Mouse (Mus musculus) neural tube, embryonic 15.5 days (tissue): ENCODE measurements at regions not wholly inside any gene's neighbourhood (a gene's known extent, or its start where the extent isn't known, plus 50 kb on each side); places are given as distances from the start of the nearest gene placed in this dataset.

Experiments used
- ATAC-seq: fragments of 200-750 bp; cut with Nextera tagmentation; 2 replicates; pipeline ENCODE4 v1.8.0; 2017; ENCODE audit warnings: mild to moderate bottlenecking, moderate TSS enrichment, moderate library complexity; ENCODE audit not compliant: low FRiP score
- H3K27ac ChIP-seq: fragments of 300-500 bp; sonication (generic); replicated peaks from 2 replicates; pipeline ENCODE4 v1.5.1; 2015; ENCODE audit warnings: mild to moderate bottlenecking, inconsistent platforms
- H3K27me3 ChIP-seq: fragments of 300-500 bp; sonication (generic); replicated peaks from 2 replicates; pipeline ENCODE4 v1.6.1; 2015; ENCODE audit warnings: inconsistent platforms
- H3K36me3 ChIP-seq: fragments of 300-500 bp; sonication (generic); 2 replicates; pipeline ENCODE4 v1.6.1; 2015; ENCODE audit warnings: inconsistent platforms
- H3K4me1 ChIP-seq: fragments of 300-500 bp; sonication (generic); 2 replicates; pipeline ENCODE4 v1.6.1; 2015; ENCODE audit warnings: inconsistent platforms
- H3K4me2 ChIP-seq: fragments of 300-500 bp; sonication (generic); 2 replicates; pipeline ENCODE4 v1.6.1; 2015; ENCODE audit warnings: inconsistent platforms, mild to moderate bottlenecking, moderate library complexity
- H3K4me3 ChIP-seq: fragments of 300-500 bp; sonication (generic); replicated peaks from 2 replicates; pipeline ENCODE4 v1.5.1; 2015; ENCODE audit warnings: mild to moderate bottlenecking, inconsistent platforms
- H3K9ac ChIP-seq: fragments of 300-500 bp; sonication (generic); replicated peaks from 2 replicates; pipeline ENCODE4 v1.6.1; 2015; ENCODE audit warnings: mild to moderate bottlenecking, inconsistent platforms
- H3K9me3 ChIP-seq: fragments of 300-500 bp; sonication (generic); replicated peaks from 2 replicates; pipeline ENCODE4 v1.6.1; 2016; ENCODE audit warnings: inconsistent platforms
- WGBS: fragments of 180-500 bp; shearing (Covaris S2); methylation state at CpG from one replicate; pipeline ENCODE4 v1.1.7; 2015; ENCODE audit warnings: mixed read lengths; 5-methylcytosine and 5-hydroxymethylcytosine counted together

DNA sequence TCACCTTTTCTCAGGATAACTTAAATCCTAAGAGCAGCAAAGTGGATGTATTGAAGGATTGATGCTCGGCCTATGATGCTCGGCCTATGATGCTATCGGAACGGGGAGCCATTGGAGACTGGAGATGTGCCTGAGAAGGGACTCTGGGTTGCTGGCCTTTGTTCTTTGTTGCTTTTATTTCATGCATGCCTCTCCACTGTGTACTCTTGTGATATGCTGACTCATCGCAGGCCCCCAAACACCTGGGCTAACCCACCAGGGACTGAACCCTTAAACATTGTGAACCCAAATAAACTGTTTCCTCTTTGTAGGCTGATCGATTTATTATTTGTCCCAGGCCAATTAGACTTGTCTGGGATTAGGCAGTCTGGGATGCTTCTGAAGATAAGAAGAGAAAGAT is 61.9 kb downstream of the Pdcl3 start:
- Histone ChIP-seq H3K27ac (no peak overlapping the region), H3K4me3 (no peak overlapping the region), H3K36me3 (no peaks in the 10 kb centered on the region), H3K27me3 (no peaks in the 10 kb centered on the region), H3K4me2 (no peak overlapping the region), H3K4me1 (no peaks in the 10 kb centered on the region), H3K9me3 (no peaks in the 10 kb centered on the region), H3K9ac (no peak overlapping the region)
- no peak for ATAC-seq
- WGBS = 96% methylated on average over 6 of the region's 6 CpGs

DNA sequence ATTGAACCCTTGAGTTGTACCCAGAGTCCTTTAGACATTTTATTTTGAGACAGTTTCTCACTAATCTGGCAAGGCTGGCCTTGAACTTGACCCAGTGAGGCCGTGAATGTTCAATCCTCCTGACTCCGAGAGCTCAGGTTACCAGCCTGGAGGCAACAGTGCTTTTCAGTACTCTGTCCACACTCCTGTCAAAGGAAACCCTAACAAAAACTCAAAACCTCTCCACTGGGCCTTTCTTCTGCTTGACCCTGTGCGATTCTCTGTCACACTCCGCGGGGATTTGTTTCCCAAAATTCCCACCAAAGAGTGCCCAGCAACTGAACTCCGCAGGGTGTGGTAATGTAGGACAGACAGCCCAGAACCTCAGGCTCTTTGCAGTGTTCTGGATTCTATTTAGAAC is 71.9 kb downstream of the Pdcl3 start:
- ATAC-seq = no peak
- 81% methylated on average over 6 of the region's 6 CpGs for WGBS
- H3K4me2 ChIP-seq = no peak overlapping the region

DNA sequence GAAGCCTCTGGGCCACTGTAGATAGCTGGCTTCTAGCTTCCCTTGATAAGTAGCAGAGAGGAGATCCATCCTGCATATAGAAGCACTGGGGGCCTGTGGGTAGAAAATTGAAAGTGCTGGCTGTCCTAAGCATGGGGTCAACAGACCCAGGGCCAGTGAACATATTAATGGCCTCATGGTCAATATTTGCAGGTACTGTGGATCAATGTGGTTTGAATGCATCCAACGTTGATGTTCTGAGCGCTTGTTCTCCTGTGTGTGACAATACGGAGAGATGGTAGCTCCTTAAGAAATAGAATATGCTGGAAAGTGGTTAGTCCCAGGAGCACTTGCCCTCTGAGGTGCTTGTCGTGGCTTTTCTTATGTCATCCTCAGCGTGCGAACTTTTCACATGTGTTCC is 77.1 kb downstream of the Pdcl3 start:
- no peaks in the 10 kb centered on the region for H3K9me3 ChIP-seq
- no peak overlapping the region for H3K4me3 ChIP-seq
- WGBS = 96% methylated on average over 6 of the region's 6 CpGs
- H3K4me2 ChIP-seq = no peak overlapping the region
- H3K27ac ChIP-seq = no peak overlapping the region
- ATAC-seq = no peak
- H3K36me3 ChIP-seq = no peaks in the 10 kb centered on the region
- H3K4me1 ChIP-seq = no peaks in the 10 kb centered on the region
- no peak overlapping the region for H3K9ac ChIP-seq
- no peaks in the 10 kb centered on the region for H3K27me3 ChIP-seq

More for the DNA sequence above, 71.9 kb downstream of the Pdcl3 start:
- H3K9me3 ChIP-seq = no peaks in the 10 kb centered on the region
- no peak overlapping the region for H3K27ac ChIP-seq
- H3K4me1 ChIP-seq = no peaks in the 10 kb centered on the region
- H3K4me3 ChIP-seq = no peak overlapping the region
- H3K27me3 ChIP-seq = no peaks in the 10 kb centered on the region
- no peak overlapping the region for H3K9ac ChIP-seq
- no peaks in the 10 kb centered on the region for H3K36me3 ChIP-seq

DNA sequence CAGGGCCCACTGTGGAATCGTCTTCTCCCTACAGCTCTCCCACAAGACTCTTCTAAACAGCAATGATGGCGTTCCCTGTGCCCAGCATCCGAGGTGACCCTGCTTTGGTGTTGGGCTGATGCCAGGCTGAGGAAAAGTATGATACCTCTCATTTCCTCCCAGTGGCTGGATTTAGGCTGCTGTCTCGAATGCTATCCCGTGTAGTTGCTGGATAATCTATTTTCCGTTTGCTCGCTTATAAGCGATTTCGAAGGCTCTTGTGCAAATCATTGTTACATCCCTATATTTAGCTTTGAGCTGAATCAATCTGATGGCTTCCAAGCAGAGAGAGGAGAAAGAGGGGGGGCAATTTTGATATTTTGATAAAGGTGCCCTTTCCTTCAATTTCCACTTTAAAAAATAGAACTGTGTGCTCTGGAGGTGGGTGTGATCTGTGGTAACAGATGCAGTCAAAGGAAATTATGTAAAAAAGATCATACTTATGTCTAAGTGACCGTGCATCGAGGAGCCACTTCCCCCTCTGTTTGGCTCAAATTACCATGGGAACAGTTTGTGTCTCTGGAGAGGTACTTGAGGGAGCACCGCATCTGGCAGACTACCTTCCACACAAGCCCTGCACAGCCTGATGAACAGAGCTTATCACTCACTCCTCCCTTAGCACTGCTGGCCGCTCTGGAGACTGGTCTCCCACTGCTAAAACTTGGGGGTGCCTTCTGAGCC is 78.4 kb downstream of the Pdcl3 start:
- Histone ChIP-seq H3K4me2 (no peak overlapping the region), H3K9ac (no peak overlapping the region), H3K27me3 (no peaks in the 10 kb centered on the region), H3K4me3 (no peak overlapping the region), H3K36me3 (no peaks in the 10 kb centered on the region), H3K9me3 (no peaks in the 10 kb centered on the region), H3K27ac (no peak overlapping the region), H3K4me1 (no peaks in the 10 kb centered on the region)
- no peak for ATAC-seq
- 75% methylated on average over 13 of the region's 13 CpGs for WGBS

DNA sequence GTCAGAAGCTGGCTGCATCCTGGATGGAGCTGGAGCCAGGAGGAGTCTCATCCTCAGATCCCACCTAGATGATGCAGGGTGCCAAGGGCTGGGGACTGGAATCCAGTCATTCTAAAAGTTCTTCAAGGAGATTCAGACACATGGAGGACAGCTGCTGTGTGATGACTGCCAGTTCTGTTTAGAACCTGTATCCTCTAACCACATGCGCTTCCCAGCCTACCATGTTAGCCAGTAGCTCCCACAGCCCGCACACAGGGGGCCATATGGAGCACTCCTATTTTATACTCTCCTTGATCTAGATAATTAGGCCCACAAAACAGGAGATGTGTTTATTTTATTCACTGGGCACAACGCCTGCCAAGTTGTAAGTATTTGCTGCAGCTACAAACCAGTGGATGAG is 79.4 kb downstream of the Pdcl3 start:
- Histone ChIP-seq H3K27ac (no peak overlapping the region), H3K4me1 (peaks cover 5% of the 10 kb centered on the region), H3K9me3 (no peaks in the 10 kb centered on the region), H3K4me2 (no peak overlapping the region), H3K36me3 (no peaks in the 10 kb centered on the region), H3K4me3 (no peak overlapping the region), H3K9ac (no peak overlapping the region), H3K27me3 (no peaks in the 10 kb centered on the region)
- no peak for ATAC-seq
- WGBS = 88% methylated on average over 3 of the region's 3 CpGs

DNA sequence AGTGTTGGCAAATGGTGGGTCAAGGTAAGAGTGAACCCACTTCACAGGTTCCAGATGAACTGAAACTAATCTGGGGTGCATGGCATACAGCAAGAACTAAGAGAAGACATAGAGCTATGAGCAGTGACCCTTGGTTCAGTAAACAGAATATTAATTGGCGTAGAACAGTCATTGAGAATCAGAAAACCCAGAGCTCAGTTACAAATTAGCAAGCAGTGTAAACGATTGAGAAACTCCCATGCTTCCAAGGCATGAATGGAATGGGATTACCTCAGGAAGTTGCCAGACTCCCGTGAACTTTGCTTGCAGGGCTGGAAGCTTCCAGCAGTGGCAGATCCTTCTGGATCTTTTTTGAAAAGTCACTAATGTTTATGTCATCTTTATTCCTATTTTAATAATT is 82.5 kb downstream of the Pdcl3 start:
- WGBS = 71% methylated on average over 3 of the region's 3 CpGs

DNA sequence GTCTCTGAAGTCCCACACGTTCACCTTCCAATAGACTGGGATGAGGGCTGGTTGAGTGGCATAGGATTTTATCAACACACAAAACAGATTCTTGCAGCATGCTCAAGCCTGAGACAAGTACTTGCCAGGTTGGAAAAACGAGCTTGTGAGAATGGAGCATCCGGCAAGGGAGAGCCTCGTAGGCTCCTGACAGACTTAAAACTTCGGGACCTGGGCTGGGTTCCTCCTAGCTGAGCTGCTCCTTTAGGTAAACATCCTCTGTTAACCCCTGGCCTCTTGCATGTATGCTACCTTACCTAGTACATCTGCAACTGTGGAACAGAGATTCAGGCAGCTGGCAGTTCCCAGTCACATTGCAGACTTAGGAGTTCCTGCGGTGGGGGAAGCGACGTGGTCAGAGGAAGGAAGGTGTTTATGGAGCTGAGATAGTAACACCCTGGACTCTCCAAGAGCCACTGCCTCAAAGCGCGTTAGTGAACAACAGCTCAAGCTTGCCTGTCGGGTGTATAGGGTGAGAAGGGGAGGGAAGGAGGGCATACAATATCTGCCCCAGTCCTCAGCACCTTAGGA is 83.8 kb downstream of the Pdcl3 start:
- Histone ChIP-seq H3K36me3 (no peaks in the 10 kb centered on the region), H3K4me1 (peaks cover 8% of the 10 kb centered on the region), H3K9ac (no peak overlapping the region), H3K4me2 (no peak overlapping the region), H3K4me3 (no peak overlapping the region), H3K27me3 (no peaks in the 10 kb centered on the region), H3K27ac (no peak overlapping the region), H3K9me3 (no peaks in the 10 kb centered on the region)
- no peak for ATAC-seq
- 49% methylated on average over 11 of the region's 11 CpGs for WGBS

More for the DNA sequence above, 82.5 kb downstream of the Pdcl3 start:
- H3K4me1 ChIP-seq = peaks cover 8% of the 10 kb centered on the region
- H3K27ac ChIP-seq = no peak overlapping the region
- no peaks in the 10 kb centered on the region for H3K27me3 ChIP-seq
- H3K9me3 ChIP-seq = no peaks in the 10 kb centered on the region
- H3K9ac ChIP-seq = no peak overlapping the region
- H3K36me3 ChIP-seq = no peaks in the 10 kb centered on the region
- no peak overlapping the region for H3K4me2 ChIP-seq
- H3K4me3 ChIP-seq = no peak overlapping the region
- ATAC-seq = no peak

DNA sequence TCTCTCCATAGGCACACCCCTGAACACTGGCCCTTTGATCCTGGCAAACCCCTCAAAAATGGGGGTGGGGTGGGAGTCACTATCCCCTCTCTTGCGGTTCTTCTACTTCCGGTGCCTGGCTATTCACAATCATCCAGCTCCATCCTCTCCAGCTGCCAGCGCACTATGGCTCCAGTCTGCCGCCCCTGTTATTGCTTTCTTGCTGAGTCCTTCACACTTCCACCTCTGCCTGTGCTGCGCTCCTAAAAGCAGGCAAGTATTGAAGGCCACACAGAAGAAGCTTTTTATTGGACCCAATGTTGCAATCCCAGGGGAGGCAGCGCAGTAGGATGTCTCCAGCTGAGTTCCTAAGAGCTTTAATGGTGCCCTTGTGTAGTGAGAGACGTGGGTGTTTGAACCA is 84.3 kb downstream of the Pdcl3 start:
- Histone ChIP-seq H3K27ac (no peak overlapping the region), H3K4me3 (no peak overlapping the region), H3K4me1 (peaks cover 8% of the 10 kb centered on the region), H3K27me3 (no peaks in the 10 kb centered on the region), H3K9me3 (no peaks in the 10 kb centered on the region), H3K9ac (no peak overlapping the region), H3K36me3 (no peaks in the 10 kb centered on the region), H3K4me2 (no peak overlapping the region)
- ATAC-seq = no peak
- WGBS = 8% methylated on average over 7 of the region's 7 CpGs

DNA sequence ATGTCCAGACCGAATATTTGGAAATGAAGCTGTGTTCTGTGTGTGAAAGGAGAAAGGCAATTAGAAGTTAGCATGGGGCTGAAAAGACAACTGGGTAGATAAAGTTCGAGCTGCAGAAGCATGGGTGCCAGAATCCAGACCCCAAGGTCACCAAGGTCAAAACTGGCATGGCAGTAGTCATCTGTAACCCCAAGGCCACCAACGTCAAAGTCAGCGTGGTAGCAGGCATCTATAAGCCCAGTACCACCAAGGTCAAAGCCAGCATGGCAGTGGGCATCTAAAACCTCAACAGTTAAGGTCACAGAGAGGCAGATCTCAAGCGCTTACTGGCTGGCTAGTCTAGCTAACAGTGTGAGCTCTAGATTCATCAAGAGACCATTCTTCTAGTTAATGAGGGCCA is 90.6 kb downstream of the Pdcl3 start:
- Histone ChIP-seq H3K9ac (no peak overlapping the region), H3K4me1 (no peaks in the 10 kb centered on the region), H3K27ac (no peak overlapping the region), H3K36me3 (no peaks in the 10 kb centered on the region), H3K9me3 (no peaks in the 10 kb centered on the region), H3K4me3 (no peak overlapping the region), H3K27me3 (no peaks in the 10 kb centered on the region), H3K4me2 (no peak overlapping the region)
- WGBS = 88% methylated on average over 5 of the region's 5 CpGs
- ATAC-seq = no peak

DNA sequence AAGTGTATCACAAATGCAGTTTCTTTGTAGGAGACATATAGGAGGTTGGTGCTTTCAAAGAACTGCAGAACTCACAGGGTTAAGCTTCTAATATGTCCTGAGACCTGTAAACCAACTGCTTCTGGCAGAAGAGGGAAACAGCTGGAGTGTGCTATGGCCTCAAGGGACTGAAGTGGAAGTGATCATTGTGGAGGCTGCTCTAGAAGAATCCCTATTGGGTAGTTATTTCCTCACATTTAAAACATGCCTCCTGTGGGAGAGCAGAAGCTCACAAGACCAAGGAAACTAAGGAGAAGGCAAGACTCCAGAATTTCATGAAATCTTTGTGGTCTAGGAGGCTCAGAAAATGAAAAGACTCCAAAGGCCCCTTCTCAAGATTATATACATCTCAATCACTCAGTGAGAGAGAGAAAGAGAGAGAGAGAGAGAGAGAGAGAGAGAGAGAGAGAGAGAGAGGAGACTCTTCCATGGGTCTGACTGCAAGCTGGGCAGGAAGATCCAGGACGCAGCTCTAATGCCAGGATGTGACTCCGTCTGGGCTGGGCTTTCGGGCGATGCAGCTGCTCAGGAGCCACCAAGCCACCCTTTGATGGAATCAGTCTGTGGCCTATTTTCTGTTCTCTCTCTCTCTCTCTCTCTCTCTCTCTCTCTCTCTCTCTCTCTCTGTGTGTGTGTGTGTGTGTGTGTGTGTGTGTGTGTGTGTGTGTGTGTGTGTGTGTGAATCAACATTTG is 93.3 kb downstream of the Pdcl3 start:
- Histone ChIP-seq H3K4me1 (no peaks in the 10 kb centered on the region), H3K9me3 (no peaks in the 10 kb centered on the region), H3K9ac (no peak overlapping the region), H3K27me3 (no peaks in the 10 kb centered on the region), H3K4me2 (no peak overlapping the region), H3K36me3 (no peaks in the 10 kb centered on the region), H3K4me3 (no peak overlapping the region), H3K27ac (no peak overlapping the region)
- ATAC-seq = no peak
- WGBS = 85% methylated on average over 4 of the region's 4 CpGs

DNA sequence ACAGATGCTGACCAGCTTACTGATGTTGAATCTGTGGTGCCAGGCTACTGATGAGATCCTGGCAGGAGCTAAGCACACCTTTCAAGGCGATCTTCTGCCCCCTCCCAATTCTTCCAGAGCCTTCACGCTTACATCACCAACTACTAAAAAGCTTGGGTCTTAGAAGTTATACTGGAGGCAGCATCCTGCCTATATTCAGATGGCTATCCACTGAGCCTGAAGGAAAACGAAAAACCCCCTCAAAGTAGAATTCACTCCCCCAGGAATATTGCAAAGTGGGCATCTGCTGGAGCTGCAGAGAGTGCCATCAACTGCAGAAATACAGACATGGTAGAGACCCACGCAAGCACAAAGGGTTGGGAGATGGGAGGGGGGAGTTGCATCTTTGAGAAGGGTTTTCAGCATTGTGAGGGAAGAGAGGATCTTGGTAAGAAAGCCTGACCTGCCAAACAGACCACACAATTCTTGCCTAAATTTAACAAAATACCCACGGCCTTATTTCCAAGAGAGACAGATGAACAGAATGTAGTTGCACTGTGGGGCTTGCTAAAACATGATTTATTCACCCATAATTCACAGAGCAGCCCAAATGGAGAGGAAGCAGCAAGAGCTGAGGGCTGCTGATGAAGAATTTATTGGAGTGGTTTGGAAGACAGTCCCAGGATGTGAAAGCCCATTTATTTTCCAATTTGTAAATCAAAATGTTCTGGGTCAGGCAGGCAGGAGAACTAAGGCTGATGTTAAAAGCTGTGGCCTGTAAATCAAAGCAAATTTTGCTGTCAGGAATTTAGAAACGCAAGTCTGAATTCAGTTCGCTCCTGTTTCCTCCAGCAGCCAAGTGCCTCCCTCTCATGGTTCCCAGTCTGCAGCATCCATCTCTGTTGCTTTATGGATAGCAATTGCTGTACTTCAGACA is 98.8 kb downstream of the Pdcl3 start:
- Histone ChIP-seq H3K4me2 (no peak overlapping the region), H3K36me3 (no peaks in the 10 kb centered on the region), H3K9me3 (no peaks in the 10 kb centered on the region), H3K4me3 (no peak overlapping the region), H3K9ac (no peak overlapping the region), H3K27ac (0 out of 2 replicates have a peak overlapping the region, but pooled peaks have one; percentile 10), H3K4me1 (no peaks in the 10 kb centered on the region), H3K27me3 (no peaks in the 10 kb centered on the region)
- no peak for ATAC-seq
- 73% methylated on average over 7 of the region's 7 CpGs for WGBS
